Mouse (Mus musculus) G1E-ER4 (cell line): Measurements from ENCODE around the gene Kcnh4. TPM values are rescaled to one million over a fixed set of nuclear protein-coding genes. Genes with fewer than 3 reads are reported as not detected.

Experiments
- GATA1 ChIP-seq: IDR thresholded peaks from one replicate; pipeline ENCODE4 v1.8.0; 2012; ENCODE audit warnings: low read length, inconsistent platforms
- polyA plus RNA-seq: library from polyadenylated mRNA; stranded (reverse); fragments of >175 nt; gene quantifications from 2 replicates; pipeline ENCODE4 v1.2.3, GENCODE M21; 2012

Kcnh4 gene
- polyA plus RNA-seq, 1 experiment = not detected

GRCm38 (mm10) chr11:100770646-100771408 is 11.1 kb upstream of the Kcnh4 start, which contains the start of gene Ghdc:
Gene Ghdc, minus strand, starts transcription at chr11:100770957.
- no peak for TF ChIP-seq GATA1

- no peak for TF ChIP-seq GATA1
Measured at GRCm38 (mm10) chr11:100769980-100770379, 10.2 kb upstream of the Kcnh4 start.

- TF ChIP-seq GATA1 = no peak
Measured at GRCm38 (mm10) chr11:100767871-100768270, 8.1 kb upstream of the Kcnh4 start.

- no peak for TF ChIP-seq GATA1
Measured at GRCm38 (mm10) chr11:100766726-100767125, 7.0 kb upstream of the Kcnh4 start.

- TF ChIP-seq GATA1 = no peak
Measured at GRCm38 (mm10) chr11:100762831-100763230, 3.1 kb upstream of the Kcnh4 start, which contains the start of gene Hcrt. Gene Hcrt, minus strand, starts transcription at chr11:100762931.

GRCm38 (mm10) chr11:100761547-100762045 is 1.9 kb upstream of the Kcnh4 start:
- no peak for TF ChIP-seq GATA1

GRCm38 (mm10) chr11:100758707-100759610 is 783 bp downstream of the Kcnh4 start:
- no peak for TF ChIP-seq GATA1

- no peak for TF ChIP-seq GATA1
Measured at GRCm38 (mm10) chr11:100757566-100757965, 2.2 kb downstream of the Kcnh4 start.

GRCm38 (mm10) chr11:100756476-100756875 is 3.3 kb downstream of the Kcnh4 start:
- no peak for TF ChIP-seq GATA1

GRCm38 (mm10) chr11:100754693-100755057 is 5.1 kb downstream of the Kcnh4 start:
- TF ChIP-seq GATA1 = no peak

GRCm38 (mm10) chr11:100754021-100754692 is 5.6 kb downstream of the Kcnh4 start:
- TF ChIP-seq GATA1 = no peak

GRCm38 (mm10) chr11:100752294-100752693 is 7.4 kb downstream of the Kcnh4 start:
- TF ChIP-seq GATA1 = no peak

GRCm38 (mm10) chr11:100750127-100750526 is 9.6 kb downstream of the Kcnh4 start:
- no peak for TF ChIP-seq GATA1

GRCm38 (mm10) chr11:100749469-100749868 is 10.3 kb downstream of the Kcnh4 start:
- TF ChIP-seq GATA1 = no peak

GRCm38 (mm10) chr11:100748620-100749019 is 11.1 kb downstream of the Kcnh4 start:
- TF ChIP-seq GATA1 = no peak

GRCm38 (mm10) chr11:100747114-100747513 is 12.6 kb downstream of the Kcnh4 start:
- no peak for TF ChIP-seq GATA1
